Mouse (Mus musculus): Measurements from ENCODE around the gene Dad1.

The Dad1 gene

GRCm38 (mm10) chr14:54206309-54206708, 47.6 kb downstream of the Dad1 start:
- DNase-seq (ENCODE audit: low read depth, low spot score) = peak; percentile 50

- DNase-seq (ENCODE audit: low read depth, low spot score) = peak; percentile 51
These were observed 48.0 kb downstream of the Dad1 start for GRCm38 (mm10) chr14:54205904-54206303.

- DNase-seq (ENCODE audit: low read depth, low spot score) = no peak
These were observed 49.1 kb downstream of the Dad1 start for GRCm38 (mm10) chr14:54204786-54205185.

GRCm38 (mm10) chr14:54204311-54204710, 49.6 kb downstream of the Dad1 start:
- DNase-seq (ENCODE audit: low read depth, low spot score) = peak; percentile 69

DNA sequence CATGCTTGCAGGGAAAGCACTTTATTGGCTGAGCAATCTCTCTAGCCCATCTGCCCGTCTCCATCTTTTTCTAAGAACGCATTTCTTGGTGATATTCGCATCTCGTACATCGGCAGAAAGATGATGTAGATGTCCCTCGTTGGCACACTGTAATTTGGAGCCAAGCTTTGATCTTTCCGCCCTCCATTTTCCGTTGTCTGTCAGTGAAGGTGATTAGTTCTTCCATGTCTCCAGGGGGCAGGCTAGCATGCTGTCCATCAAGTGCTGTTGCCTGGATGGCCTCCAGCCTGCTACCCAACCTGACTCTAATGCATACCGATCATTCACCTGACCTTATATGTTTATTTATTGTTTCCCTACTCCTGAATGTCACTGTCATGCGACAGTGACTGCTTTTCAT, 50.1 kb downstream of the Dad1 start:
- peak; percentile 66 for DNase-seq (ENCODE audit: low read depth, low spot score)

DNA sequence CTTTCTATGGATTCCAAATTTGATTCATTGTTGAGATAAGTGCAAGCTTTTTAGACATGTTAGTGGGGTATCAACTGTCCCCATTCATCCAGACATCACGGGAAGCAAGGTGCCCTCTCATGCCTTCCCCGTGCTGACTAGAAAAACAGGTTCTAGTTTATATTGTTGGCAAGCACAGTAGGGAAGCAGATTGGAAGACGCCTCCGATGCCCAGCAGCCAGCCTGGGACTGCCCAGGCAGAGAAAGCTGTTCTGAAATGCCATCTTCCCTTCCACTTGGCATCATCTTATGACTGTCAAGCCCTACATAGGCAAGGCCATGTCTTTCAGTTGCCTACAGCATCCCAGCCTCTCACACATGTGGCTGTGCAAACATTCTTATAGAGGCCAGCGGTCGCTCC, 50.7 kb downstream of the Dad1 start:
- DNase-seq (ENCODE audit: low read depth, low spot score) = peak; percentile 46

DNA sequence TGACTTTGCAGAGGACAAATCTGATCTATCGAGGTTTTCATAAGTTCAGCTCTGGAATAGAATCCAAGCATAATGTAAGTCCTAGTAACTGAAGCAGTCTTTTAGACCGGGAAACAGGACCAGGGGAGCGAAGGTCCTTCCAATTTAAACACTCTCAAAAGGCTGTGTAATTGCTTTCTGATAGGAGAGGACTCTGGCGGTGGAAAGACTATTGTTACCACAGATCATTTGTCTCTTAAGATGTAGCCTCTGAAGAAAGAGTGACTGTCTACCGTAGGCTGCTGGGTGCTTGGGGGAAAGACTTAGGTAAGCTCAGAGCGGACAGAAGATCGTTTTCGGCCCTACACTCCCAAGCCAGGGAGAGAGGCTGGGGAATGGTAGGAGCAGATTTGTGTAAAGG, 53.5 kb downstream of the Dad1 start:
- DNase-seq (ENCODE audit: low read depth, low spot score) = peak; percentile 47

DNA sequence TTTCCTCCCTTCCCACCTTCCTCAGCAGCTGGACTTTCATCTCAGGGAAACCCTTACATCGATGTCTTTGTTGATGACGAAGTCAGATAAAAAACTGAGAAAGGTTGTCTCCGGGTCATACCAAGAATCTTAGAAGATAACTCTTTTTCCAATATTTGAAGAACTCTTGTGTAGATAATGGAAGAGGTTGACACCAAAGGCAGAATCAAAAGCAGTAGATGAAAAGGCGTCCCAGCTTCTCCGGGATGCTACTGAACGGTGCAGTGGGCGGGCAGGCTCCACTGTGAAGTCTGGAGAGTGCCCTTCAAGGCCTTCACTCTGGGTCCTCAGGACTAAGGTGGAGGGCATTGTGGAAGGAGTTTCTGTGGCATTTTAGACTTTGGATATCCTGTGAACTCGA, 54.2 kb downstream of the Dad1 start:
- DNase-seq (ENCODE audit: low read depth, low spot score) = peak; percentile 53

GRCm38 (mm10) chr14:54197740-54198139, 56.2 kb downstream of the Dad1 start:
- DNase-seq (ENCODE audit: low read depth, low spot score) = peak; percentile 72

GRCm38 (mm10) chr14:54195838-54196423, 58.0 kb downstream of the Dad1 start:
- DNase-seq (ENCODE audit: low read depth, low spot score) = no peak

GRCm38 (mm10) chr14:54193354-54194133, 60.4 kb downstream of the Dad1 start:
- no peak for DNase-seq (ENCODE audit: low read depth, low spot score)

GRCm38 (mm10) chr14:54192462-54192847, 61.4 kb downstream of the Dad1 start:
- DNase-seq (ENCODE audit: low read depth, low spot score) = no peak

DNA sequence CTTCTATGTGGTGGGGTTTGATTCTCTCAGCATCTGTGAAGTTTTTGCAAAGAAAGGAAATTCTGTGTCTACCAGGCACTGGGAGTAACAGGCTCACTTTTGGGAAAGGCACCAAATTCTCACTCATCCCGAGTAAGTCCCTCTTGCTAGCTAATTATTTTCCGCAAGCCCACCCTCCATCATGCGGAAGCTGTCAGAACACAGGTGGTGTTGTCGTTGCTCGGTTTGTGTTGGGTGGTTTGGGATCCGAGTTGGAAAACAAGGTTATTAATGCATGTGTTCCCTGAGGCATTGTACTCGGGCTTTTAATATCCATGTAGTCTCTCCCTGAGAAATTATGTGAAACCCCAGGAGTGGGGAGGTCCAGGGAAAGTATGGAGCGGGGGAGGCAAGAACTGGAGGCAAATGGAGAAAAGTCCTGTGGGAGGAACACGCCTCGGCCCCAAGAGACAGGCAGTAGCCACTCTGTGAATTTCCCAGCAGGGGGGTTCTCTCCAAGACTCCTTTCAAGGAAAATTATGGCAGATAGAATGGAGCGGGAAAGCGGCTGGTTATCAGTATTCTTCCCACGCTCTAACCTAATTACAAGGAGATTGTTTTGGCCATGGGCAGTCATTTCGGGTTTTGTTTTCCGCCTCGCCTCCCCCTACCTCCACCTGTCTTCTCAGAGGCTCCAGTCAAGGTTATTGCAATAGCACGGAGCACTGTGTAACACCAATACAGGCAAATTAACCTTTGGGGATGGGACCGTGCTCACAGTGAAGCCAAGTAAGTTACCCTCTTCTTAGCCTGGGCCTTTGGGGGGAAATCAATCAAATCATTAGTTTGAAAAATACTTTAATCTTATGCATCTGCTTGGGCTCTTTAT, 62.1 kb downstream of the Dad1 start:
- DNase-seq (ENCODE audit: low read depth, low spot score) = no peak

DNA sequence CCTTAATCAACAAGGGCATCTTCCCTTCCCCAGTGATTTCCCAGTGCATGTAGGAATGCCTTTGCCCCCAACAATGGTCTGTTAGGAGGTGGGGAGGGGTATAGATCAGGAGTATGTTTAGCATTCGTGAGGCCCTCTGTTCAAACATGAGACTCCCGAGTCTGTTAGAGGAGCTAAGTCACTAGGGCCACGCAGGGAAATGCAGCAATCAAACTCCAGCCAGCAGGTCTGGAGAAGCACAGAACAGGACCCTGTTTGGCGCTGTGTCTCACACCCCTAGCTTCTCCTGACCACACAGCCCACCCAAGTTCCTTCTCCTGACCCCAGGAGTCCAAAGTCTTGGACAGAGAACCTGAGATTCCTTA, 62.9 kb downstream of the Dad1 start:
- DNase-seq (ENCODE audit: low read depth, low spot score) = no peak

DNA sequence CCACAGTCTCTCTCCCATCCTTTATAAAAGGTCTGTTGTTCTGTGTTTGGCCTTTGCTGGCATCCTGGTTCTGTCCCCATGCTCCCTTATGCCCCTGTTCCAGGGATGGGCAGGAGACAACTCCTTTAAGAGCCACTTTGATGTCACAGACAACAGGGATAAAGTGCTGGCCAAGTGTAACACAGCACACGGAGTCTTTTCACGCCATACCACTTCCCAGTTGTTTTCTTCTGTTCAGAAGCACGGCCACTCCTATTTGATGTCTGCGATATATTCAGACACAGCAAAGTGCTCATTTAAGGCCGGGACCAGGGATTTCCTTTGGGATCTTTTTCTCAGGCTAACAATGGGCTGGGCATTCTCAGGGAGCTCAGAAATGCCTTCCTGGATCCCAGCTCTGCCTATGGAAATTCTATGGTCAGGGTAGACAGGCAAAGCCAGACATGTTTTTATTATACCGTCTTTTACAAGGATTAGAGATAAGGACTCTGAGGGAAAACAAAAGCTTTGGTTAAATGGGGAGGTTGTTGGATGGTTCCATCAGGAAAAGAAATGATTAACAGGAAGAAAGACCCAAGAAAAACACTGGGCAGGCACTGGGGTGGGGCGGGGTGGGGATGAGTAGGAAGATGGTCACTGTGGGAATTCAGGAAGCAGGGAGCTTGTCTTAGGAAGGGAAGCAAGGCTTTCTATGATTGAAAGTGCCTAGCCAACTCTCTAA, 63.4 kb downstream of the Dad1 start:
- no peak for DNase-seq (ENCODE audit: low read depth, low spot score)

- no peak for DNase-seq (ENCODE audit: low read depth, low spot score)
These were observed 64.6 kb downstream of the Dad1 start for GRCm38 (mm10) chr14:54189255-54189654.

DNA sequence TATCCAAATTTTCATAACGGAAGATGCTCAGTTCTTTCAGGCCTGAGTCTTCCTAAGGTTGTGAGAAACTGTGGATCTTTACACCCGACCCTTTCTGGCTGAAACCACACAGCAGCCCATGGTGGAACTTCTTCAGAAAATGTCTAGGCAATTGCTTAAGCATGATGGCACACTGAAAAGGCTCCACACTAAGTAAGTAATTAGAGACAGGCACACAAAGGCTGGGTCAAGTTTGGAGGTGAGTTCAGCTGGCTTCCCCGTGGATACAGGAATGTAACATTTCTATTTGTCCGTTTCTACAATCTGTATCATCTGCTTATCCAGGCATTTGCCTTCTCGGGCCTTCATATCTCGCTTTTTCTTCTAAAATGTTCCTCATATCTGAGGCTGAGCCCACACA, 66.7 kb downstream of the Dad1 start:
- no peak for DNase-seq (ENCODE audit: low read depth, low spot score)
